Mouse (Mus musculus): Measurements from ENCODE around the gene Cacna1i. TPM values are rescaled to one million over a fixed set of nuclear protein-coding genes. Genes with fewer than 3 reads are reported as not detected.

The Cacna1i gene
- polyA plus RNA-seq, 1 experiment from 2014 or later, result 0.05 TPM

DNA sequence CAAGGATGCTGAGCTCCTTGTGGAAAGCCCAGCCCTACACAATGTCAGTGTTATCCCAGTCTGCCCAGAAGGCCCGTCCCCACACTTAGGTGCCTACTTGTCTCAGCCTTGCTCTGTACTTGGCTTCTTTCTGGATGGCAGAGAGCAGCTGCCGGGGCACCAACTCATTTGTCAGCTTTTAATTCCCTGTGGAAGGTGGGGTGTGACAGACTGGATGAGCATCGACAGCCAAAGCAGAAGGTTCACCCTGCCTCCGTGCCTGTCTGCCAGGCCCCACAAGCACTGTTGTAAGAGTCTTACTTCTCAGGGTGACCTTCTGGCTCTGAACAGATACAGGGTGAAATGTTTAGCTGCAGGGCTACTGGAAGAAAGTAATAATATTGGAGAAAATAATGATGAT lies 128.1 kb downstream of the Cacna1i start:
- Histone ChIP-seq H3K4me2 (ENCODE audit: low read depth) (no peak overlapping the region), H3K36me3 (ENCODE audit: control insufficient read depth, insufficient read depth, low read length) (no peaks in the 10 kb centered on the region), H3K4me3 (ENCODE audit: low read depth, low read length) (no peak overlapping the region), H3K9me3 (ENCODE audit: control insufficient read depth, low read length) (no peaks in the 10 kb centered on the region), H3K27ac (ENCODE audit: low read depth, low read length) (no peak overlapping the region), H3K9ac (ENCODE audit: low read length) (no peak overlapping the region), H3K4me1 (ENCODE audit: control insufficient read depth, insufficient read depth, low read length) (no peaks in the 10 kb centered on the region), H3K27me3 (ENCODE audit: control insufficient read depth, insufficient read depth, low read length) (no peaks in the 10 kb centered on the region)
- no peak for ATAC-seq (ENCODE audit: insufficient read depth, low FRiP score, low TSS enrichment)
- WGBS, result 79% methylated on average over 4 of the region's 4 CpGs
- DNase-seq (ENCODE audit: low spot score), result no peak

DNA sequence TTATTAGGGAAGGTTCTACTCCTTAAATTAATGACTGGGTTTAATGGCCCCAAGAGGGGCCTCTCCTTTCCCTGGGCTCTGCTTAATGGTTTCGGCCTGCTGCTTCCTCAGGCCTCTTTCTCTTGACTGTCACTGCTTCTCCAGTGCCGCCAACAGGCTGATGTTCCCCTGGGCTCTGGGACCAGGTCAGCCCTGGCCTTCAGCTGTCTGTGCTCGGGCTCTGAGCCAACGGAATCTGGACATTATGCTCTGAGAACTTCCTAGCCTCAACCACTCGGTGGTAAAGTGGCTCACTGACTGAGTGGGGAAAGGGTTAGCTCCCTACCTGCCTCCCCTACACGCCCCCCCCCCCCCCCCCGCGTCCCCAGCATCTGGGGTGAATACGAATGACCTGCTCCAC lies 130.0 kb downstream of the Cacna1i start:
- Histone ChIP-seq H3K4me1 (ENCODE audit: control insufficient read depth, insufficient read depth, low read length) (no peaks in the 10 kb centered on the region), H3K9ac (ENCODE audit: low read length) (no peak overlapping the region; the same call in 1 of the 2 replicates), H3K9me3 (ENCODE audit: control insufficient read depth, low read length) (no peaks in the 10 kb centered on the region), H3K4me3 (ENCODE audit: low read depth, low read length) (no peak overlapping the region), H3K27me3 (ENCODE audit: control insufficient read depth, insufficient read depth, low read length) (no peaks in the 10 kb centered on the region), H3K4me2 (ENCODE audit: low read depth) (no peak overlapping the region), H3K36me3 (ENCODE audit: control insufficient read depth, insufficient read depth, low read length) (no peaks in the 10 kb centered on the region), H3K27ac (ENCODE audit: low read depth, low read length) (no peak overlapping the region)
- WGBS, result 71% methylated on average over 9 of the region's 9 CpGs
- DNase-seq (ENCODE audit: low spot score) (no peak), ATAC-seq (ENCODE audit: insufficient read depth, low FRiP score, low TSS enrichment) (no peak)

DNA sequence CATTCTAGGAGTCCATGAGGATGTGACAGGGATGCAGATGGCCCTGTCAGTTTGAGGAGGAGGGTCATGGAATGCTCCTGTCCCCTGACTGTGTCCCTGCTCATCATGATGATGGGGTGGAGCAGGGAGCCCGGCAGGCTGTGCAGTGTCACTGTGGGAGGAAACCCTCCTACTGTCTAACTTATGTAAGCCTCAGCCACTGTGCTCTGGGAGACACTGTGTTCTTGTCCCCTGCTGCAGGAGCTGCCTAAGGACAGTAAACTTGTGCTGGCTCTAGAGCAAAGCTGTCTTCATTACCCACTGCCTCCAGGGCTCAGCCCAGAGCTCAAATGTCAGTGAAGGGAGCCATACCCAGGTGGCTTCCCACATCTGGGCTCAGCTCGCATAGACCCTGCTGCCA lies 131.1 kb downstream of the Cacna1i start:
- Histone ChIP-seq H3K4me1 (ENCODE audit: control insufficient read depth, insufficient read depth, low read length) (no peaks in the 10 kb centered on the region), H3K27ac (ENCODE audit: low read depth, low read length) (no peak overlapping the region), H3K4me3 (ENCODE audit: low read depth, low read length) (no peak overlapping the region), H3K9ac (ENCODE audit: low read length) (no peak overlapping the region), H3K4me2 (ENCODE audit: low read depth) (no peak overlapping the region), H3K9me3 (ENCODE audit: control insufficient read depth, low read length) (no peaks in the 10 kb centered on the region), H3K36me3 (ENCODE audit: control insufficient read depth, insufficient read depth, low read length) (no peaks in the 10 kb centered on the region), H3K27me3 (ENCODE audit: control insufficient read depth, insufficient read depth, low read length) (no peaks in the 10 kb centered on the region)
- no peak for DNase-seq (ENCODE audit: low spot score)
- WGBS, result 78% methylated on average over 2 of the region's 2 CpGs
- ATAC-seq (ENCODE audit: insufficient read depth, low FRiP score, low TSS enrichment), result no peak

DNA sequence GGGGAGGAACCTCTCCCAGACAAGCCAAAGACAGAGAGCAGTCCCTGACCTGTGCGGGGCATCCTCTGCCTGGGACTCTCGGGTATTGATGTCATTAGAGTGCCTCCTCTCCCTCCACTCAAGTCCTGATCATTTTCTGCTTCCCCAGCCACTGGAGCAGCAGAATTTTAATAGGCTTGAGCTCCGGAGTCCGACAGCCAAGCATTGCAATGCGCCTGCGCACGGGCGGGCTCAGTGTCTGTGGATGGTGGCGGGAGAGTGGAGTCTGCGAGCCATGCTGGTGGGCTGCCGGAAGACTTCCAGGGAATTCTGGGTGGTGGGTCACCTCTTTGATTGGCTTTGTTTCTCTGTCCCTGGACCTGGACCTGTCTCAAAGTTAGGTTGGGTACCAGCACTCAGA lies 143.3 kb downstream of the Cacna1i start:
- Histone ChIP-seq H3K27me3 (ENCODE audit: control insufficient read depth, insufficient read depth, low read length) (no peaks in the 10 kb centered on the region), H3K27ac (ENCODE audit: low read depth, low read length) (no peak overlapping the region), H3K36me3 (ENCODE audit: control insufficient read depth, insufficient read depth, low read length) (no peaks in the 10 kb centered on the region), H3K4me3 (ENCODE audit: low read depth, low read length) (no peak overlapping the region), H3K4me2 (ENCODE audit: low read depth) (no peak overlapping the region), H3K9me3 (ENCODE audit: control insufficient read depth, low read length) (no peaks in the 10 kb centered on the region), H3K4me1 (ENCODE audit: control insufficient read depth, insufficient read depth, low read length) (no peaks in the 10 kb centered on the region), H3K9ac (ENCODE audit: low read length) (no peak overlapping the region)
- 84% methylated on average over 11 of the region's 11 CpGs for WGBS
- DNase-seq (ENCODE audit: low spot score) (no peak), ATAC-seq (ENCODE audit: insufficient read depth, low FRiP score, low TSS enrichment) (no peak)

DNA sequence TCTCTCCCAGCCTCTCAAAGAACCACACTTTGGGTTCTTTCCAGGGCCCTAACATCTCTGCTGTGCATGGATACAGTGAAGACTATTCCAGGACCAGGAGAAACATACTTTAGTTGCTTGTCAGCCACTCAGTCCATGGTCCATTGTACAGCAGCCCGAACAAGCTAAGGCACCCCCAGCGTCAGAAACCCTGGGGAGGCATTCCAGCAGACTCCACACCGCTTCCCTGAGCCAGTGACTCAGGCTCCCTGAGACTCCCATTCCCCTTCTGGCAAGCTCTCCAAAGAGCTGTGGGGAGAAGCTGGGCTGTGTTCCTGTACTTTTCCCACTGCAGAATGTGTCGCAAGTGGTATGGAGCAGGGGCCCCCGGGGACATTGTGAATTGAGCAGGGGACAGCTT lies 149.9 kb downstream of the Cacna1i start:
- no peaks in the 10 kb centered on the region for H3K9me3 ChIP-seq (ENCODE audit: control insufficient read depth, low read length)
- no peak overlapping the region for H3K27ac ChIP-seq (ENCODE audit: low read depth, low read length)
- no peak for DNase-seq (ENCODE audit: low spot score)
- ATAC-seq (ENCODE audit: insufficient read depth, low FRiP score, low TSS enrichment), result no peak
- WGBS, result 89% methylated on average over 5 of the region's 5 CpGs
- no peak overlapping the region for H3K9ac ChIP-seq (ENCODE audit: low read length)
- no peaks in the 10 kb centered on the region for H3K27me3 ChIP-seq (ENCODE audit: control insufficient read depth, insufficient read depth, low read length)
- no peaks in the 10 kb centered on the region for H3K4me1 ChIP-seq (ENCODE audit: control insufficient read depth, insufficient read depth, low read length)
- H3K4me2 ChIP-seq (ENCODE audit: low read depth), result no peak overlapping the region
- no peak overlapping the region for H3K4me3 ChIP-seq (ENCODE audit: low read depth, low read length)
- no peaks in the 10 kb centered on the region for H3K36me3 ChIP-seq (ENCODE audit: control insufficient read depth, insufficient read depth, low read length)

DNA sequence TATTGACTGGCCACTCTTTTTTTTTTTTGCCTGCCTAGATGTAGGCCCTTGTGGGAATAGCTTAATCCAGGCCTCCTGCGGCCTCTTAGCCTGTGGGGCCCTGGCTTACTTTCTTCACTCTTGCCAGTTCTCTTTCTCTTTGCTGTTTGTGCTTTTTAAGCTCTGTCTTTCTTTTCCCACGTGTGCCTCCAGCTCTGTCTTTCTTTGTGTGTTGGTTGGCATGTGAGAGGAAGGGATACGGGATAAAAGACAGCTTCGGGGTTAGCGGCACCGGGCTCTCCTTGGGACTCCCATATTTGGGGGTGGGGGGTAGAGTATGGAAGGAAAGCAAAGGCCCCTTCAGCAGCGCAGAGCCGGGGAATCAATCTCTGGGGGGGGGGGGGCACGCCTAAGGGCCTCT lies 151.0 kb downstream of the Cacna1i start:
- Histone ChIP-seq H3K27me3 (ENCODE audit: control insufficient read depth, insufficient read depth, low read length) (no peaks in the 10 kb centered on the region), H3K4me2 (ENCODE audit: low read depth) (no peak overlapping the region), H3K36me3 (ENCODE audit: control insufficient read depth, insufficient read depth, low read length) (no peaks in the 10 kb centered on the region), H3K9me3 (ENCODE audit: control insufficient read depth, low read length) (no peaks in the 10 kb centered on the region), H3K27ac (ENCODE audit: low read depth, low read length) (no peak overlapping the region), H3K4me1 (ENCODE audit: control insufficient read depth, insufficient read depth, low read length) (no peaks in the 10 kb centered on the region), H3K9ac (ENCODE audit: low read length) (no peak overlapping the region), H3K4me3 (ENCODE audit: low read depth, low read length) (no peak overlapping the region)
- ATAC-seq (ENCODE audit: insufficient read depth, low FRiP score, low TSS enrichment), result no peak
- DNase-seq (ENCODE audit: low spot score), result no peak
- WGBS, result 82% methylated on average over 9 of the region's 9 CpGs

DNA sequence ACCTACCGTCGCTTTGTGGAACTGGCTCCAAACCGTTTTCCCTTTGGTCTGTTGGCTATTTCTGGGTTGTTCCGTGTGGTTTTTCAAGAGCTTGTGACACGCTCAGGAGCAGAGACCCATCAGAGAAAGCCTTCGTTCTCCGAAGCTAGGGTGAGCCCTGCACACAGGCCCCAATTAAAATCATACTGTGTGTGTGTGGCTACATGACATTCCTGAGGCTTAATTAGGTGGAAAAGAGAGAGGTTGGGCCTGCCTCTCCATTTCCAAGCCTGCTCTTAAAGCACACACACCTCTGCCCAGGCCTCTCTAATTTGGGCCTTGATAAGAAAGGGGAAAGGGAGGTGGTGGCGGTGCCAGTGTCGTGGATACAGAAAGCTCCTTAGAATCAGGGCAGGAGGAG lies 151.4 kb downstream of the Cacna1i start:
- no peak overlapping the region for H3K27ac ChIP-seq (ENCODE audit: low read depth, low read length)
- WGBS, result 80% methylated on average over 9 of the region's 9 CpGs
- H3K4me2 ChIP-seq (ENCODE audit: low read depth), result no peak overlapping the region

DNA sequence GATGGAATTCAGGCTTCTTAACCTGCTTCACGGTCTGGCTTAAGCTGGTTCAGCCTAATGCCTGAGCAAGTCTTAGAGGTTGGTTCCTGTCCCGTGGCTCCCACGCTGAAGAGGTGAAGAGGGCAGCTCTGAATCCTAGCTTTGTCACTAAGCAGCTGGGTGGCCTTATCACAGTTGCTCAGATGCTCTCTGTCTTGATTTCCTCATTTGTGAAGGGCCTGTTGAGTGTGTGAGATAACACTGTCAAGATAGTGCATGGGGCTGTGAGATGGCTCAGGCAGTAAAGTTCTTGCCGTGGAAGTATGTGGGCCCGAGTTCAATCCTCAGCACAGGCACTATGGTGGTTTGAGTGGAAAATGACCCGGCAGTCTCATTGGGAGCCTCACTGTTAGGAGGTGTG lies 153.2 kb downstream of the Cacna1i start:
- H3K27me3 ChIP-seq (ENCODE audit: control insufficient read depth, insufficient read depth, low read length), result no peaks in the 10 kb centered on the region
- DNase-seq (ENCODE audit: low spot score), result no peak
- WGBS, result 82% methylated on average over 6 of the region's 6 CpGs
- no peaks in the 10 kb centered on the region for H3K36me3 ChIP-seq (ENCODE audit: control insufficient read depth, insufficient read depth, low read length)
- H3K9ac ChIP-seq (ENCODE audit: low read length), result no peak overlapping the region
- H3K4me1 ChIP-seq (ENCODE audit: control insufficient read depth, insufficient read depth, low read length), result no peaks in the 10 kb centered on the region
- H3K4me3 ChIP-seq (ENCODE audit: low read depth, low read length), result no peak overlapping the region
- H3K27ac ChIP-seq (ENCODE audit: low read depth, low read length), result no peak overlapping the region
- no peak overlapping the region for H3K4me2 ChIP-seq (ENCODE audit: low read depth)
- no peaks in the 10 kb centered on the region for H3K9me3 ChIP-seq (ENCODE audit: control insufficient read depth, low read length)
- ATAC-seq (ENCODE audit: insufficient read depth, low FRiP score, low TSS enrichment), result no peak

More for the DNA sequence above, 151.4 kb downstream of the Cacna1i start:
- no peak overlapping the region for H3K9ac ChIP-seq (ENCODE audit: low read length)
- no peaks in the 10 kb centered on the region for H3K36me3 ChIP-seq (ENCODE audit: control insufficient read depth, insufficient read depth, low read length)
- H3K4me3 ChIP-seq (ENCODE audit: low read depth, low read length), result no peak overlapping the region
- ATAC-seq (ENCODE audit: insufficient read depth, low FRiP score, low TSS enrichment) (no peak), DNase-seq (ENCODE audit: low spot score) (no peak)
- no peaks in the 10 kb centered on the region for H3K4me1 ChIP-seq (ENCODE audit: control insufficient read depth, insufficient read depth, low read length)
- H3K27me3 ChIP-seq (ENCODE audit: control insufficient read depth, insufficient read depth, low read length), result no peaks in the 10 kb centered on the region
- H3K9me3 ChIP-seq (ENCODE audit: control insufficient read depth, low read length), result no peaks in the 10 kb centered on the region

DNA sequence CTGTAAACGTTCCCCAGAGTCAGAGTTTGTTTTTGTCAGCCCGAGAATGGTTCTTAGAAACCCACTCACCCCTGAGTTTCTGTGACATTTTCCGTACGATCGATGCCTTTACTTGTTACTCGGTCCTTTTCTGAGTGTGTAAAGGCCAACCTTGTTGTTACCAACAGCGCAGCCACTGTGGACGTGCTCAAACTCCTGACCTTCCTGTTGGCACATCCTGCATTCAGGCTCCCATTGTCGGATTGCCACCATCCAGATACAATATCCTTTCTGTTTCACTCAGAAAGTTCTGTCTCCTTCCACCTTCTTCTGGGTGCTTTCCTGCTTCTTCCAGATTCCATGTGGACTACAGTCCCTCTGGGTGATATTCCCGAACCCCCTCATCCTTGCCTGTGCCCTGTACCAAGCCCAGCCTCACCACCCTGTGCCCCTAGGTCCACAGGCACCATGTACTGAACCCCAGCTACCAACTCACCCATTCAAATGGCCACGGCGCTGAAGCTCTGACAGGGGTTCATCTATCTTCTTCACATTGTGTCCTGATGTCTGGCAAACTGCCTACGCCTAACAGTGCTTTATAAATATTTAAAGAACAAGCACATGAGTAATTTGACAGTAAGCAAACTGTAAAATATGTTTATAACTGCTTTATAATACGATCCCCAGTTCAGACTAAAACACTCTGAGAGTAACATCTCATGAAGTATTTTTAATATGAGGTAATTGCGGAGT lies 159.1 kb downstream of the Cacna1i start:
- Histone ChIP-seq H3K9me3 (ENCODE audit: control insufficient read depth, low read length) (no peaks in the 10 kb centered on the region), H3K4me2 (ENCODE audit: low read depth) (no peak overlapping the region), H3K27me3 (ENCODE audit: control insufficient read depth, insufficient read depth, low read length) (no peaks in the 10 kb centered on the region), H3K4me1 (ENCODE audit: control insufficient read depth, insufficient read depth, low read length) (no peaks in the 10 kb centered on the region), H3K4me3 (ENCODE audit: low read depth, low read length) (no peak overlapping the region), H3K9ac (ENCODE audit: low read length) (no peak overlapping the region), H3K36me3 (ENCODE audit: control insufficient read depth, insufficient read depth, low read length) (no peaks in the 10 kb centered on the region), H3K27ac (ENCODE audit: low read depth, low read length) (no peak overlapping the region)
- DNase-seq (ENCODE audit: low spot score) (no peak), ATAC-seq (ENCODE audit: insufficient read depth, low FRiP score, low TSS enrichment) (no peak)
- WGBS, result 86% methylated on average over 15 of the region's 15 CpGs

Data from neural tube, embryonic 11.5 days (tissue).